Mouse (Mus musculus): ENCODE results near the gene Ppp1cc. TPM values are rescaled to one million over a fixed set of nuclear protein-coding genes. Genes with fewer than 3 reads are reported as not detected.

Gene Ppp1cc
- polyA plus RNA-seq (2014; fragmentation: Illumina TruSeq; extraction: RNeasy Lipid Tissue Mini Kit (QIAGEN cat#74804); ENCODE audit: low read depth, low replicate concordance), result 1,966 TPM

DNA sequence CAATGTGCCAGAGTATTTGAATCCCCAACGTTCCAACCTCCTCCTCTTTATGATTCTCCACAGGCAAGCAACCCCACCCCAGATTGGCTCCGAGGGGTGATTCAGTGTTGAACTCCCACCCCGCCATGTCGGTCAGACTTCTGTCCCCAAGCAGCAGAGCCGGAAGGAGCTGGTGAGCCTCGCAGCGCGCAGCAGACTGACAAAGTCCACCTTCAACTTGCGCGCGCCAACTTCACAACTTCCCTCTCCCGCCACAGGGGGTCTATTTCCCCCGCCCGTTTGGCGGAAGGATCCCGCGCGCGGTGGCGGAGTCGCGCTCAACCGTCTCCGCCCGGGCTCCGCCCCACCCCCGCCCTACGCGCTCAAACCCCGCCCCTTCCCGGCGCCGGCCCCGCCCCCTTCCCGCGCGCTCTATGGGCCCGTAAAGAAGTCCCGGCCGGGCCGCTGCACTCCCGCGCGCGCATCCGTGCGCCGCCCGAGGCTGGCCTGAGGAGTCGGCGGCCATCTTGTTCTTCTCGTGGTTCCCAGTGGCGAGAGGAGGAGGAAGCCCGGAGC, at the start of gene Ppp1cc:
Ppp1cc (plus strand) TSS at position 452 of the 555 bp plus-strand sequence.

DNA sequence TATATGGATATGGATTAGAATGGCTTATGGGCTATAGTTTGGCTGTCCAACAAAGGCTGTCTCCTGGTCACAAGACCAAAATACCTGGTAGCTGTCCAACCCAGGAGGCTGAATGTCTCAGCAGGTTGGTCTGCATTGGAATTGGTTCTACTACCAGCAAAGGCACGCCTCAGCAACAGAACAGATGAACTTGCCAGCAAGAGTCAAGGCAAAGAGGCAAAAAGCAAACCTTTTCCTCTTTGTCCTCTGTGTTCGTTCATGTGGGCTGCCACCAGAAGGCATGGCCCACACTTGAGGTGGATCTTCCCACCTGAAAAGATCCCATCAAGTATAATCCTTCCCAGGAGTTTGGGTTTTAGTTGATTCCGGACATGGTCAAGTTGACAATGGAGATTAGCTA, 17.4 kb upstream of the Ppp1cc start, which contains the start of gene Ccdc63:
Ccdc63 (minus strand) TSS at position 101 of the 400 bp plus-strand sequence.

DNA sequence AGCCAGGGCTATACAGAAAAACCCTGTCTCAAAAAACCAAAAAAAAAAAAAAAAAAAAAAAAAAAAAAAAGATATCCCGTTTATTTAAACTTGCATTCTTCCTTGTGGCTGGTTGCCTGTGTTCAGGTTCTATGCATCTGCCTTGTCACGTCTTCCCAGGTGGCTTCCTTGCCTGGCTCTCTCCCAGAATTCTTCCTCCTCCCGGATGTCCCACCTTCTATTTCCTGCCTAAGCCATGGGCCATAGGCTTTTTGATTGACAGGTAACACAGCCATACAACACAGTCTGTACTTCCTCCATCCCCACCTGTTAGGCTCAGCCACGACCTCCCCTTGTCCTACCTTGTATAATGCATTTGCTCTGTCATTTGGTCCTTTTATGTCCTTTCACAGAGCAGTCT, 48.4 kb downstream of the Ppp1cc start, which contains the start of gene Hvcn1:
Hvcn1 (plus strand) TSS at position 330 of the 400 bp plus-strand sequence.

Other genes with a start within 250 kb of the Ppp1cc start
- 0.18 TPM for gene Cux2, start 108.2 kb upstream of the Ppp1cc start, polyA plus RNA-seq (2014; fragmentation: Illumina TruSeq; extraction: RNeasy Lipid Tissue Mini Kit (QIAGEN cat#74804); ENCODE audit: low read depth, low replicate concordance)
- 0.59 TPM for gene Myl2, start 57.3 kb upstream of the Ppp1cc start, polyA plus RNA-seq (2014; fragmentation: Illumina TruSeq; extraction: RNeasy Lipid Tissue Mini Kit (QIAGEN cat#74804); ENCODE audit: low read depth, low replicate concordance)
- 50.2 TPM for gene Ccdc63, start 17.5 kb upstream of the Ppp1cc start, polyA plus RNA-seq (2014; fragmentation: Illumina TruSeq; extraction: RNeasy Lipid Tissue Mini Kit (QIAGEN cat#74804); ENCODE audit: low read depth, low replicate concordance)
- gene Hvcn1, start 48.5 kb downstream of the Ppp1cc start, polyA plus RNA-seq (2014; fragmentation: Illumina TruSeq; extraction: RNeasy Lipid Tissue Mini Kit (QIAGEN cat#74804); ENCODE audit: low read depth, low replicate concordance), result 0.11 TPM
- 8.5 TPM for gene Tctn1, start 106.2 kb downstream of the Ppp1cc start, polyA plus RNA-seq (2014; fragmentation: Illumina TruSeq; extraction: RNeasy Lipid Tissue Mini Kit (QIAGEN cat#74804); ENCODE audit: low read depth, low replicate concordance)
- gene Pptc7, start 126.1 kb downstream of the Ppp1cc start, polyA plus RNA-seq (2014; fragmentation: Illumina TruSeq; extraction: RNeasy Lipid Tissue Mini Kit (QIAGEN cat#74804); ENCODE audit: low read depth, low replicate concordance), result 19.2 TPM
- 36.7 TPM for gene Rad9b, start 196.0 kb downstream of the Ppp1cc start, polyA plus RNA-seq (2014; fragmentation: Illumina TruSeq; extraction: RNeasy Lipid Tissue Mini Kit (QIAGEN cat#74804); ENCODE audit: low read depth, low replicate concordance)
- gene Vps29, start 196.1 kb downstream of the Ppp1cc start, polyA plus RNA-seq (2014; fragmentation: Illumina TruSeq; extraction: RNeasy Lipid Tissue Mini Kit (QIAGEN cat#74804); ENCODE audit: low read depth, low replicate concordance), result 85.4 TPM
- gene Gpn3, start 213.6 kb downstream of the Ppp1cc start, polyA plus RNA-seq (2014; fragmentation: Illumina TruSeq; extraction: RNeasy Lipid Tissue Mini Kit (QIAGEN cat#74804); ENCODE audit: low read depth, low replicate concordance), result 12.6 TPM
- 119 TPM for gene Fam216a, start 214.1 kb downstream of the Ppp1cc start, polyA plus RNA-seq (2014; fragmentation: Illumina TruSeq; extraction: RNeasy Lipid Tissue Mini Kit (QIAGEN cat#74804); ENCODE audit: low read depth, low replicate concordance)
- gene Arpc3, start 233.6 kb downstream of the Ppp1cc start, polyA plus RNA-seq (2014; fragmentation: Illumina TruSeq; extraction: RNeasy Lipid Tissue Mini Kit (QIAGEN cat#74804); ENCODE audit: low read depth, low replicate concordance), result 30.7 TPM

Measured in testis, adult 10 weeks (tissue).